Mouse (Mus musculus) ES-Bruce4 (cell line): ENCODE results near the gene Pgm1.

ENCODE experiments used
- CTCF ChIP-seq: IDR thresholded peaks from one replicate; pipeline ENCODE4 v1.8.1; 2011; ENCODE audit warnings: low read depth, low read length
- POLR2A ChIP-seq: IDR thresholded peaks from one replicate; pipeline ENCODE4 v1.8.1; 2011; ENCODE audit warnings: low read length; ENCODE audit not compliant: insufficient read depth

DNA sequence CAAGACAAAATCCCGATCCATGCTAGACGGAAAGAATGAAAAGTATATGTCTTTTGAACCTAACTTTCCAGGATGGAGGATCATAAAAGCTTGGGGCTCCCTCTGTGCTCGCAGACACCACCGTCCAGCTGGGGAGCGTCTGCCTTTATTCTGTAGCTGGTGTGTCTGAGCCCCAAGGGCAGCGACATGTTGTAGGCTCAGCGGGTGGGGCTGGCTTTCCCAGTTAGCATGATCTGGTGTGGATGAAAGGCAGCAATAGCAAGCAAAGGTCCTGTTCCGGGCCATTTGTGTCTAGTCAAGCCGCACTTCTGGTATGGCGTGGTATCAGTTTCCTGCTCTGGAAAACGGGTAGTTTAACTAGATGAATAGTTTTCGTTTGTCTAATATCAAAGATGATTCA, 56.4 kb downstream of the Pgm1 start:
- TF ChIP-seq CTCF = no peak
- no peak for TF ChIP-seq POLR2A
